In genomic region chr2:180359062-180359461, GRCm38 (mm10) we compare ENCODE assay signal across 10 mouse cellular contexts. TPM values are rescaled to one million over a fixed set of nuclear protein-coding genes. Genes with fewer than 3 reads are reported as not detected.
DNase-seq lines count a peak whose midpoint lies in the region; ATAC-seq lines count a peak whose summit lies in the region.
"Had no signal": no experiment of that assay in that cellular context is flagged by ENCODE, and none has a peak within 500 bp of the region (broad histone marks: within the 10 kb centered on the region; RNA-seq: fewer than 3 reads in every experiment).

No protein-coding gene starts in this region.

- intact Hi-C loops in gastrocnemius, postnatal 14 days (cut with DNase I; ENCODE audit: low total_unique reads), result no loop called here

- ATAC-seq in embryonic facial prominence, embryonic 11.5 days (replicated peaks; ENCODE audit: insufficient number of reproducible peaks, low FRiP score, low TSS enrichment, low read depth), result no peak
- ATAC-seq in lung, embryonic 16.5 days (ENCODE audit: low read depth), result peak; percentile 41

- no peaks in the 10 kb centered on the region for H3K27me3 ChIP-seq in embryonic facial prominence, embryonic 11.5 days (ENCODE audit: control insufficient read depth, insufficient read depth, low read length)
- peaks cover 29% of the 10 kb centered on the region for H3K27me3 ChIP-seq in embryonic facial prominence, embryonic 10.5 days (replicated peaks; ENCODE audit: low read depth, poor library complexity, severe bottlenecking)
- H3K27me3 ChIP-seq in lung, embryonic 16.5 days (ENCODE audit: control insufficient read depth, insufficient read depth, low read depth, low read length), result no peaks in the 10 kb centered on the region

- H3K4me2 ChIP-seq in embryonic facial prominence, embryonic 11.5 days (ENCODE audit: low read depth, low read length), result no peak overlapping the region
- H3K4me2 ChIP-seq in lung, embryonic 16.5 days (ENCODE audit: low read depth, low read length), result no peak overlapping the region

- H3K9ac ChIP-seq in embryonic facial prominence, embryonic 11.5 days (replicated peaks; ENCODE audit: low read length), result no peak overlapping the region
- no peak overlapping the region for H3K9ac ChIP-seq in lung, embryonic 16.5 days (ENCODE audit: low read length)

- WGBS in embryonic facial prominence, embryonic 11.5 days, result 4% methylated on average over 4 of the region's 4 CpGs
- 8% methylated on average over 4 of the region's 4 CpGs for WGBS in embryonic facial prominence, embryonic 10.5 days
- WGBS in lung, embryonic 16.5 days, result 6% methylated on average over 4 of the region's 4 CpGs

- H3K4me1 ChIP-seq in embryonic facial prominence, embryonic 11.5 days (ENCODE audit: control insufficient read depth, insufficient read depth, low read length), result no peaks in the 10 kb centered on the region
- peaks cover 3% of the 10 kb centered on the region; the same call in 1 of the 2 replicates for H3K4me1 ChIP-seq in embryonic facial prominence, embryonic 10.5 days
- H3K4me1 ChIP-seq in lung, embryonic 16.5 days (replicated peaks; ENCODE audit: control insufficient read depth, insufficient read depth, low read length), result no peaks in the 10 kb centered on the region

- no peaks in the 10 kb centered on the region for H3K9me3 ChIP-seq in embryonic facial prominence, embryonic 11.5 days (replicated peaks; ENCODE audit: control insufficient read depth, low read length)
- H3K9me3 ChIP-seq in embryonic facial prominence, embryonic 10.5 days, result no peaks in the 10 kb centered on the region
- H3K9me3 ChIP-seq in lung, embryonic 16.5 days (ENCODE audit: control insufficient read depth, low read length), result no peaks in the 10 kb centered on the region

- H3K27ac ChIP-seq in embryonic facial prominence, embryonic 11.5 days (replicated peaks; ENCODE audit: low read depth, low read length), result no peak overlapping the region
- no peak overlapping the region for H3K27ac ChIP-seq in embryonic facial prominence, embryonic 10.5 days (replicated peaks)
- no peak overlapping the region for H3K27ac ChIP-seq in lung, embryonic 16.5 days (ENCODE audit: low read length)

- DNase-seq in embryonic facial prominence, embryonic 11.5 days (ENCODE audit: low spot score), result peak; percentile 12
- no peak for DNase-seq in embryonic facial prominence, embryonic 10.5 days (ENCODE audit: low spot score)
- DNase-seq in lung, postnatal 10 days, result no peak
- peak; percentile 61 for DNase-seq in gastrocnemius, postnatal 14 days
- peak; percentile 50 for DNase-seq in retina, embryonic 14.5 days (ENCODE audit: low spot score)
- DNase-seq in ovary, postnatal 14 days (ENCODE audit: low spot score), result no peak
- DNase-seq in spleen, postnatal 4 days (ENCODE audit: low spot score in 2 of 2), result no peak

- H3K36me3 ChIP-seq in embryonic facial prominence, embryonic 11.5 days (replicated peaks; ENCODE audit: control insufficient read depth, insufficient read depth, low read depth, low read length), result no peaks in the 10 kb centered on the region
- no peaks in the 10 kb centered on the region for H3K36me3 ChIP-seq in embryonic facial prominence, embryonic 10.5 days (replicated peaks)
- H3K36me3 ChIP-seq in lung, embryonic 16.5 days (ENCODE audit: control insufficient read depth, insufficient read depth, low read length), result no peaks in the 10 kb centered on the region

- H3K4me3 ChIP-seq in embryonic facial prominence, embryonic 11.5 days (ENCODE audit: low read depth, low read length), result no peak overlapping the region
- no peak overlapping the region for H3K4me3 ChIP-seq in embryonic facial prominence, embryonic 10.5 days
- no peak overlapping the region for H3K4me3 ChIP-seq in lung, embryonic 16.5 days (ENCODE audit: low read length)

RNA-seq across cellular contexts. Expression of gene Gata5, which starts 24.6 kb away (rescaled TPM):
- polyA plus RNA-seq in embryonic facial prominence, embryonic 11.5 days (2014; fragmentation: Nextera tagmentation; extraction: Ambion mirVana), result 0.13 and 0.14 TPM in 2 replicates
- polyA plus RNA-seq in embryonic facial prominence, embryonic 10.5 days (2016; fragmentation: Nextera tagmentation; extraction: Ambion mirVana), result 0.57 and 0.65 TPM in 2 replicates
- 23.2 and 25.3 TPM in 2 replicates for polyA plus RNA-seq in lung, embryonic 16.5 days (2015; fragmentation: Nextera tagmentation; extraction: Ambion mirVana)
- total RNA-seq in gastrocnemius, postnatal 14 days (2021), result not detected
- total RNA-seq: granulocyte monocyte progenitor cell, adult 5-6 weeks; left cerebral cortex, postnatal 36 days had no signal

Comparison
In these comparisons a context has a peak if more than half of its experiments do, and no peak if none do; other contexts are left out.
1. DNase-seq: peak in embryonic facial prominence, embryonic 11.5 days (single experiment), gastrocnemius, postnatal 14 days (single experiment) and retina, embryonic 14.5 days (single experiment); none in embryonic facial prominence, embryonic 10.5 days (single experiment), lung, postnatal 10 days (single experiment), ovary, postnatal 14 days (single experiment) and spleen, postnatal 4 days (0 of 2).
2. RNA of gene Gata5, which starts 24.6 kb away (polyA plus RNA-seq): 23.2 to 25.3 TPM in lung, embryonic 16.5 days; 0.57 to 0.65 TPM in embryonic facial prominence, embryonic 10.5 days and 0.13 to 0.14 TPM in embryonic facial prominence, embryonic 11.5 days; every median in the first group is over 10 times any median in the second.